Comparison of ENCODE assay signal across 8 mouse cellular contexts in the genomic region with DNA sequence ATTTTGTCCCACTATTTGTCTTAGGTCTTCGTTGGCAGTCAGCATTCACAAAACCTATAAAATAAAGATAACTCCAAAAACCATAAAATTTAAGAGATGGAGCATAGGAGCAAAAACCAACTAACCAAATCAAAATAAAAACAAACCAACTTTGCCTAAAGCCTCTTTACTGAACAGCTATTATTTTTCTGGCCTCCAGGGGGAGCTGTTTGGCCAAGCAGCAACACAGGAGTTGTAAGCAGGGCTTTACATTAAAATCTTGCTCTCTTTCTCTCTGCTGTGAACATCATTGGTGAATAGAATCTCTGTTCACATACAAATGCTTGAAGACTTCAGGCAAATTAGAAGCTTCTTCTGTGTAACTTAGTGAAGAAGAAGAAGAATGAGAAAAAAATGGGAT. TPM values are rescaled to one million over a fixed set of nuclear protein-coding genes. Genes with fewer than 3 reads are reported as not detected.
DNase-seq lines count a peak whose midpoint lies in the region; ATAC-seq and TF ChIP-seq lines count a peak whose summit lies in the region.

No protein-coding gene starts in this region.

- no peak overlapping the region for H3K9ac ChIP-seq in hindbrain, embryonic 14.5 days
- H3K9ac ChIP-seq in hindbrain, embryonic 16.5 days (ENCODE audit: low read depth, low read length), result no peak overlapping the region

- WGBS in hindbrain, embryonic 14.5 days, result 0% methylated on average over 1 of the region's 1 CpGs
- 11% methylated on average over 1 of the region's 1 CpGs for WGBS in hindbrain, embryonic 16.5 days

- H3K4me3 ChIP-seq in hindbrain, embryonic 14.5 days (replicated peaks; ENCODE audit: low read length), result no peak overlapping the region
- H3K4me3 ChIP-seq in hindbrain, embryonic 16.5 days (ENCODE audit: low read length), result no peak overlapping the region

- DNase-seq in hindbrain, embryonic 14.5 days (ENCODE audit: low spot score), result peak; percentile 64
- peak; percentile 57 for DNase-seq in thymus, postnatal 0 days (ENCODE audit: low spot score)
- no peak for DNase-seq in thymus, adult 18-20 months
- DNase-seq in brain, embryonic 14.5 days (ENCODE audit: low read depth), result peak; percentile 69
- peak; percentile 75 for DNase-seq in induced T-regulatory cell, adult 2 months (ENCODE audit: low read depth)
- DNase-seq in right cerebral cortex, postnatal 14 days, result peak; percentile 30
- DNase-seq in neural tube, embryonic 10.5 days (ENCODE audit: extremely low spot score, low spot score), result no peak

- TF ChIP-seq POLR2A in brain, embryonic 14.5 days (IDR thresholded peaks at IDR 0.05; ENCODE audit: borderline replicate concordance, extremely low read depth, insufficient read depth, insufficient read length, poor library complexity, severe bottlenecking), result no peak

- H3K36me3 ChIP-seq in hindbrain, embryonic 14.5 days (replicated peaks; ENCODE audit: control insufficient read depth, insufficient read depth), result no peaks in the 10 kb centered on the region
- no peaks in the 10 kb centered on the region for H3K36me3 ChIP-seq in hindbrain, embryonic 16.5 days (ENCODE audit: control insufficient read depth, insufficient read depth, low read length)

- H3K27me3 ChIP-seq in hindbrain, embryonic 14.5 days (ENCODE audit: control insufficient read depth, insufficient read depth, low read length), result no peaks in the 10 kb centered on the region
- H3K27me3 ChIP-seq in hindbrain, embryonic 16.5 days (replicated peaks; ENCODE audit: control insufficient read depth, insufficient read depth, low read length), result no peaks in the 10 kb centered on the region

- H3K27ac ChIP-seq in hindbrain, embryonic 14.5 days, result no peak overlapping the region
- H3K27ac ChIP-seq in hindbrain, embryonic 16.5 days (ENCODE audit: low read depth, low read length), result no peak overlapping the region

- no peak for ATAC-seq in hindbrain, embryonic 14.5 days (ENCODE audit: low FRiP score)
- no peak for ATAC-seq in hindbrain, embryonic 16.5 days

- H3K4me1 ChIP-seq in hindbrain, embryonic 14.5 days (replicated peaks; ENCODE audit: control insufficient read depth, insufficient read depth, low read length), result no peaks in the 10 kb centered on the region; the same call in 1 of the 2 replicates
- H3K4me1 ChIP-seq in hindbrain, embryonic 16.5 days (ENCODE audit: control insufficient read depth, insufficient read depth, low read depth, low read length), result peaks cover 2% of the 10 kb centered on the region; the same call in 1 of the 2 replicates

- H3K4me2 ChIP-seq in hindbrain, embryonic 14.5 days (replicated peaks), result no peak overlapping the region
- H3K4me2 ChIP-seq in hindbrain, embryonic 16.5 days (ENCODE audit: low read length), result no peak overlapping the region

- peak; percentile 76; the same call in 1 of the 2 replicates for TF ChIP-seq CTCF in brain, embryonic 14.5 days (IDR thresholded peaks at IDR 0.05; ENCODE audit: borderline replicate concordance, extremely low read depth, insufficient read depth, insufficient read length)

- H3K9me3 ChIP-seq in hindbrain, embryonic 14.5 days (ENCODE audit: control insufficient read depth, low read length), result no peaks in the 10 kb centered on the region
- no peaks in the 10 kb centered on the region for H3K9me3 ChIP-seq in hindbrain, embryonic 16.5 days (ENCODE audit: control insufficient read depth, low read length)

RNA-seq across cellular contexts. Expression of gene Cmss1, which starts 5.1 kb away (rescaled TPM):
- polyA plus RNA-seq in hindbrain, embryonic 14.5 days (2014; fragmentation: Nextera tagmentation; extraction: Ambion mirVana), result 32.6 and 38.8 TPM in 2 replicates
- polyA plus RNA-seq in hindbrain, embryonic 16.5 days (2015; fragmentation: Nextera tagmentation; extraction: Ambion mirVana), result 36.0 and 38.4 TPM in 2 replicates
- polyA plus RNA-seq in thymus, postnatal 0 days (2015; fragmentation: Nextera tagmentation; extraction: Ambion mirVana), result 52.1 and 55.4 TPM in 2 replicates
- polyA plus RNA-seq in brain, embryonic 14.5 days (2012; rRNA removed), result 5.5 and 10.1 TPM in 2 replicates

Comparison
In these comparisons a context has a peak if more than half of its experiments do, and no peak if none do; other contexts are left out.
1. DNase-seq: peak in hindbrain, embryonic 14.5 days (single experiment), thymus, postnatal 0 days (single experiment), brain, embryonic 14.5 days (single experiment), induced T-regulatory cell, adult 2 months (single experiment) and right cerebral cortex, postnatal 14 days (single experiment); none in thymus, adult 18-20 months (0 of 2) and neural tube, embryonic 10.5 days (single experiment).